Mouse (Mus musculus): ENCODE measurements around the gene Rnf144a.

- TF ChIP-seq POLR2A (IDR thresholded peaks at IDR 0.05; ENCODE audit: control insufficient read depth, low read depth, low read length) (no peak), CTCF (IDR thresholded peaks at IDR 0.05; ENCODE audit: control insufficient read depth, insufficient read depth, insufficient replicate concordance, low read depth, low read length) (no peak)
Observed at GRCm38 (mm10) chr12:26340621-26341020, 74.4 kb downstream of the Rnf144a start.

All from testis, adult 2 months (tissue).